Mouse (Mus musculus): Measurements from ENCODE around the gene Gulp1. TPM values are rescaled to one million over a fixed set of nuclear protein-coding genes. Genes with fewer than 3 reads are reported as not detected.

Gene Gulp1
- polyA plus RNA-seq, 1 experiment from 2014 or later = 14.2 TPM

GRCm38 (mm10) chr1:44745711-44746110 is 194.4 kb downstream of the Gulp1 start:
- Histone ChIP-seq H3K4me1 (no peaks in the 10 kb centered on the region), H3K27me3 (replicated peaks) (no peaks in the 10 kb centered on the region), H3K27ac (replicated peaks) (no peak overlapping the region), H3K4me3 (no peak overlapping the region), H3K4me2 (no peak overlapping the region), H3K9me3 (no peaks in the 10 kb centered on the region), H3K9ac (no peak overlapping the region), H3K36me3 (no peaks in the 10 kb centered on the region)
- no peak for ATAC-seq (ENCODE audit: extremely low read depth, insufficient number of reproducible peaks, low FRiP score, low TSS enrichment)
- WGBS = 4% methylated on average over 2 of the region's 2 CpGs

GRCm38 (mm10) chr1:44750731-44751730 is 199.7 kb downstream of the Gulp1 start:
- WGBS = 74% methylated on average over 5 of the region's 5 CpGs
- H3K27me3 ChIP-seq (replicated peaks) = no peaks in the 10 kb centered on the region
- H3K9me3 ChIP-seq = no peaks in the 10 kb centered on the region; the same call in 1 of the 2 replicates
- 0 out of 2 replicates have a peak, but pooled peaks cover 4% of the 10 kb centered on the region for H3K36me3 ChIP-seq
- H3K4me2 ChIP-seq = no peak overlapping the region
- no peaks in the 10 kb centered on the region for H3K4me1 ChIP-seq
- 0 out of 2 replicates have a peak overlapping the region, but pooled peaks have one; percentile 8 for H3K27ac ChIP-seq (replicated peaks)
- no peak overlapping the region for H3K9ac ChIP-seq
- H3K4me3 ChIP-seq = no peak overlapping the region
- ATAC-seq (ENCODE audit: extremely low read depth, insufficient number of reproducible peaks, low FRiP score, low TSS enrichment) = no peak

- Histone ChIP-seq H3K27me3 (replicated peaks) (no peaks in the 10 kb centered on the region), H3K4me1 (no peaks in the 10 kb centered on the region), H3K4me3 (no peak overlapping the region), H3K9me3 (no peaks in the 10 kb centered on the region), H3K9ac (no peak overlapping the region), H3K27ac (replicated peaks) (no peak overlapping the region), H3K36me3 (peaks cover 17% of the 10 kb centered on the region), H3K4me2 (no peak overlapping the region)
- no peak for ATAC-seq (ENCODE audit: extremely low read depth, insufficient number of reproducible peaks, low FRiP score, low TSS enrichment)
- 58% methylated on average over 1 of the region's 1 CpGs for WGBS
These were observed 226.9 kb downstream of the Gulp1 start for GRCm38 (mm10) chr1:44778251-44778650.

GRCm38 (mm10) chr1:44803594-44804372 is 252.5 kb downstream of the Gulp1 start:
- Histone ChIP-seq H3K4me2 (no peak overlapping the region), H3K4me1 (no peaks in the 10 kb centered on the region), H3K27ac (replicated peaks) (no peak overlapping the region), H3K4me3 (no peak overlapping the region), H3K9ac (no peak overlapping the region), H3K27me3 (replicated peaks) (no peaks in the 10 kb centered on the region), H3K36me3 (no peaks in the 10 kb centered on the region), H3K9me3 (no peaks in the 10 kb centered on the region)
- WGBS = 70% methylated on average over 4 of the region's 4 CpGs
- no peak for ATAC-seq (ENCODE audit: extremely low read depth, insufficient number of reproducible peaks, low FRiP score, low TSS enrichment)

- no peak overlapping the region for H3K27ac ChIP-seq (replicated peaks)
- H3K9me3 ChIP-seq = no peaks in the 10 kb centered on the region
- no peak overlapping the region for H3K9ac ChIP-seq
- ATAC-seq (ENCODE audit: extremely low read depth, insufficient number of reproducible peaks, low FRiP score, low TSS enrichment) = no peak
- no peaks in the 10 kb centered on the region for H3K36me3 ChIP-seq
- H3K4me2 ChIP-seq = no peak overlapping the region
- H3K4me1 ChIP-seq = no peaks in the 10 kb centered on the region
- H3K27me3 ChIP-seq (replicated peaks) = no peaks in the 10 kb centered on the region
- H3K4me3 ChIP-seq = no peak overlapping the region
These were observed 255.1 kb downstream of the Gulp1 start for GRCm38 (mm10) chr1:44806368-44806767.

- Histone ChIP-seq H3K36me3 (no peaks in the 10 kb centered on the region), H3K9ac (no peak overlapping the region), H3K27ac (replicated peaks) (no peak overlapping the region), H3K9me3 (no peaks in the 10 kb centered on the region), H3K4me1 (no peaks in the 10 kb centered on the region), H3K27me3 (replicated peaks) (no peaks in the 10 kb centered on the region), H3K4me3 (no peak overlapping the region), H3K4me2 (no peak overlapping the region)
- 64% methylated on average over 2 of the region's 2 CpGs for WGBS
- no peak for ATAC-seq (ENCODE audit: extremely low read depth, insufficient number of reproducible peaks, low FRiP score, low TSS enrichment)
These were observed 259.0 kb downstream of the Gulp1 start for GRCm38 (mm10) chr1:44810336-44810735.

- WGBS = 67% methylated on average over 4 of the region's 4 CpGs
- Histone ChIP-seq H3K4me2 (no peak overlapping the region), H3K9ac (no peak overlapping the region), H3K9me3 (no peaks in the 10 kb centered on the region), H3K4me3 (no peak overlapping the region), H3K27me3 (replicated peaks) (no peaks in the 10 kb centered on the region), H3K36me3 (no peaks in the 10 kb centered on the region), H3K27ac (replicated peaks) (no peak overlapping the region), H3K4me1 (no peaks in the 10 kb centered on the region)
- ATAC-seq (ENCODE audit: extremely low read depth, insufficient number of reproducible peaks, low FRiP score, low TSS enrichment) = no peak
These were observed 282.6 kb downstream of the Gulp1 start for GRCm38 (mm10) chr1:44833934-44834333.
